Mouse (Mus musculus): ENCODE data around the gene Hdc.
A peak's percentile ranks its signal among the peaks of the same experiment; 100 is the strongest.

GRCm38 (mm10) chr2:126598359-126598758 is 20.7 kb downstream of the Hdc start:
- TF ChIP-seq POLR2A (IDR thresholded peaks at IDR 0.05; ENCODE audit: control insufficient read depth in 1 of 2, insufficient read depth in 1 of 2, low read depth in 1 of 2, low read length in 2 of 2, poor library complexity in 1 of 2) (no peak), MYC (IDR thresholded peaks at IDR 0.05; ENCODE audit: low read depth, low read length) (no peak), MAX (IDR thresholded peaks at IDR 0.05; ENCODE audit: low read length) (no peak), HCFC1 (IDR thresholded peaks at IDR 0.05; ENCODE audit: low read depth, low read length) (no peak), CTCF (IDR thresholded peaks at IDR 0.05 in 2 of 3, conservative IDR thresholded peaks at IDR 0.05 in 1 of 3; ENCODE audit: control insufficient read depth in 1 of 3, insufficient read depth in 1 of 3, low read depth in 2 of 3, low read length in 3 of 3, poor library complexity in 1 of 3, severe bottlenecking in 1 of 3) (peak in 1 of 3 experiments; percentile 28; a peak in 2 of 6 replicates), EP300 (IDR thresholded peaks at IDR 0.05; ENCODE audit: low read depth in 1 of 2, low read length in 2 of 2) (no peak), CHD1 (IDR thresholded peaks at IDR 0.05; ENCODE audit: low read depth, low read length) (no peak), UBTF (IDR thresholded peaks at IDR 0.05; ENCODE audit: borderline replicate concordance, insufficient read depth, low read depth, low read length) (no peak), E2F4 (IDR thresholded peaks at IDR 0.05; ENCODE audit: borderline replicate concordance, low read depth, low read length) (no peak), GABPA (IDR thresholded peaks at IDR 0.05; ENCODE audit: low read depth, low read length) (no peak), MEF2A (IDR thresholded peaks at IDR 0.05; ENCODE audit: extremely low read depth, insufficient replicate concordance, low read depth, low read length, poor library complexity, severe bottlenecking) (no peak)
